Mouse (Mus musculus) NIH3T3 (cell line): ENCODE measurements at regions not wholly inside any gene's neighbourhood (a gene's known extent, or its start where the extent isn't known, plus 50 kb on each side); places are given as distances from the start of the nearest gene placed in this dataset.
"Not testable (repeated sequence)": the region's sequence is repeated elsewhere in the genome, so short reads cannot be mapped to it uniquely, and the experiment has no call there.

ENCODE experiments used
- DNase-seq: peaks from one replicate; pipeline ENCODE4 v3.0.0-alpha.2; 2012; ENCODE audit warnings: low read depth

- DNase-seq, result peak; percentile 39
Measured at GRCm38 (mm10) chr6:84317026-84317425, 276.7 kb downstream of the Cyp26b1 start.

- DNase-seq, result no peak
Measured at GRCm38 (mm10) chr6:84315175-84315912, 278.4 kb downstream of the Cyp26b1 start.

GRCm38 (mm10) chr6:84313797-84314196 lies 279.9 kb downstream of the Cyp26b1 start:
- DNase-seq, result peak; percentile 52

GRCm38 (mm10) chr6:84310635-84311241 lies 283.0 kb downstream of the Cyp26b1 start:
- no peak for DNase-seq

GRCm38 (mm10) chr6:84307556-84307955 lies 286.2 kb downstream of the Cyp26b1 start:
- DNase-seq, result no peak

- no peak for DNase-seq
Measured at GRCm38 (mm10) chr6:84306585-84306984, 287.1 kb downstream of the Cyp26b1 start.

GRCm38 (mm10) chr6:84305093-84305492 lies 288.6 kb downstream of the Cyp26b1 start:
- no peak for DNase-seq

GRCm38 (mm10) chr6:84302916-84303315 lies 290.8 kb downstream of the Cyp26b1 start:
- not testable (repeated sequence) for DNase-seq

- DNase-seq, result no peak
Measured at GRCm38 (mm10) chr6:84299936-84300335, 291.5 kb downstream of the Dysf start.

- DNase-seq, result peak; percentile 25
Measured at GRCm38 (mm10) chr6:84299146-84299545, 290.8 kb downstream of the Dysf start.

GRCm38 (mm10) chr6:84273907-84274306 lies 265.5 kb downstream of the Dysf start:
- not testable (repeated sequence) for DNase-seq

- peak; percentile 76 for DNase-seq
Measured at GRCm38 (mm10) chr6:84272520-84273311, 264.3 kb downstream of the Dysf start.

- peak; percentile 59 for DNase-seq
Measured at GRCm38 (mm10) chr6:84271966-84272365, 263.6 kb downstream of the Dysf start.

GRCm38 (mm10) chr6:84271441-84271840 lies 263.1 kb downstream of the Dysf start:
- DNase-seq, result no peak

- DNase-seq, result peak; percentile 42
Measured at GRCm38 (mm10) chr6:84270518-84271165, 262.3 kb downstream of the Dysf start.

- DNase-seq, result no peak
Measured at GRCm38 (mm10) chr6:84269478-84269877, 261.1 kb downstream of the Dysf start.

GRCm38 (mm10) chr6:84269023-84269422 lies 260.6 kb downstream of the Dysf start:
- DNase-seq, result no peak

- DNase-seq, result peak; percentile 76
Measured at GRCm38 (mm10) chr6:84268111-84268510, 259.7 kb downstream of the Dysf start.

GRCm38 (mm10) chr6:84267526-84267925 lies 259.1 kb downstream of the Dysf start:
- peak; percentile 76 for DNase-seq

GRCm38 (mm10) chr6:84266736-84267135 lies 258.3 kb downstream of the Dysf start:
- DNase-seq, result peak; percentile 95

- no peak for DNase-seq
Measured at GRCm38 (mm10) chr6:84264681-84265080, 256.3 kb downstream of the Dysf start.

GRCm38 (mm10) chr6:84263686-84264085 lies 255.3 kb downstream of the Dysf start:
- peak; percentile 62 for DNase-seq
